Mouse (Mus musculus): ENCODE data around the gene Coq9.

Gene Coq9

GRCm38 (mm10) chr8:94837662-94838574, at the start of gene Coq9, which contains the start of gene Ciapin1:
TSS of gene Coq9 (plus strand) at chr8:94838321.
TSS of gene Ciapin1 (minus strand) at chr8:94838358.
- peak; percentile 83 to 94 for DNase-seq (ENCODE audit: low spot score in 2 of 2)

- DNase-seq (ENCODE audit: low spot score in 2 of 2) = no peak
Observed at GRCm38 (mm10) chr8:94789256-94789955, 48.7 kb upstream of the Coq9 start.

GRCm38 (mm10) chr8:94794368-94794767, 43.8 kb upstream of the Coq9 start:
- DNase-seq (ENCODE audit: low spot score in 2 of 2) = no peak

GRCm38 (mm10) chr8:94794782-94795181, 43.3 kb upstream of the Coq9 start:
- DNase-seq (ENCODE audit: low spot score in 2 of 2) = no peak

- DNase-seq (ENCODE audit: low spot score in 2 of 2) = peak in 1 of 2 experiments; percentile 72
Observed at GRCm38 (mm10) chr8:94800278-94800968, 37.7 kb upstream of the Coq9 start.

- DNase-seq (ENCODE audit: low spot score in 2 of 2) = peak in 1 of 2 experiments; percentile 80
Observed at GRCm38 (mm10) chr8:94801293-94802095, 36.6 kb upstream of the Coq9 start.

- no peak for DNase-seq (ENCODE audit: low spot score in 2 of 2)
Observed at GRCm38 (mm10) chr8:94802375-94802774, 35.7 kb upstream of the Coq9 start.

GRCm38 (mm10) chr8:94803551-94803950, 34.6 kb upstream of the Coq9 start:
- peak in 1 of 2 experiments; percentile 62 for DNase-seq (ENCODE audit: low spot score in 2 of 2)

- DNase-seq (ENCODE audit: low spot score in 2 of 2) = no peak
Observed at GRCm38 (mm10) chr8:94804546-94805340, 33.4 kb upstream of the Coq9 start.

GRCm38 (mm10) chr8:94805811-94806210, 32.3 kb upstream of the Coq9 start:
- no peak for DNase-seq (ENCODE audit: low spot score in 2 of 2)

GRCm38 (mm10) chr8:94807506-94807905, 30.6 kb upstream of the Coq9 start:
- no peak for DNase-seq (ENCODE audit: low spot score in 2 of 2)

GRCm38 (mm10) chr8:94808372-94808771, 29.7 kb upstream of the Coq9 start:
- DNase-seq (ENCODE audit: low spot score in 2 of 2) = no peak

- no peak for DNase-seq (ENCODE audit: low spot score in 2 of 2)
Observed at GRCm38 (mm10) chr8:94810153-94810552, 28.0 kb upstream of the Coq9 start, which contains the start of gene Ccl17. TSS of gene Ccl17 (plus strand) at chr8:94810453.

- no peak for DNase-seq (ENCODE audit: low spot score in 2 of 2)
Observed at GRCm38 (mm10) chr8:94810855-94811254, 27.3 kb upstream of the Coq9 start.

- DNase-seq (ENCODE audit: low spot score in 2 of 2) = no peak
Observed at GRCm38 (mm10) chr8:94811654-94812053, 26.5 kb upstream of the Coq9 start.

- peak; percentile 75 to 97 for DNase-seq (ENCODE audit: low spot score in 2 of 2)
Observed at GRCm38 (mm10) chr8:94812645-94813098, 25.4 kb upstream of the Coq9 start.

- no peak for DNase-seq (ENCODE audit: low spot score in 2 of 2)
Observed at GRCm38 (mm10) chr8:94814556-94814955, 23.6 kb upstream of the Coq9 start.

GRCm38 (mm10) chr8:94817933-94818332, 20.2 kb upstream of the Coq9 start:
- no peak for DNase-seq (ENCODE audit: low spot score in 2 of 2)

- no peak for DNase-seq (ENCODE audit: low spot score in 2 of 2)
Observed at GRCm38 (mm10) chr8:94819671-94820179, 18.4 kb upstream of the Coq9 start.

- DNase-seq (ENCODE audit: low spot score in 2 of 2) = no peak
Observed at GRCm38 (mm10) chr8:94820553-94820952, 17.6 kb upstream of the Coq9 start.

Measured in left cerebral cortex, adult 9 months (tissue).